Mouse (Mus musculus): ENCODE measurements around the gene Ktn1. TPM values are rescaled to one million over a fixed set of nuclear protein-coding genes. Genes with fewer than 3 reads are reported as not detected.

Gene Ktn1
- 3.2 and 3.6 TPM in 2 replicates for polyA plus RNA-seq (2012; rRNA removed)

DNA sequence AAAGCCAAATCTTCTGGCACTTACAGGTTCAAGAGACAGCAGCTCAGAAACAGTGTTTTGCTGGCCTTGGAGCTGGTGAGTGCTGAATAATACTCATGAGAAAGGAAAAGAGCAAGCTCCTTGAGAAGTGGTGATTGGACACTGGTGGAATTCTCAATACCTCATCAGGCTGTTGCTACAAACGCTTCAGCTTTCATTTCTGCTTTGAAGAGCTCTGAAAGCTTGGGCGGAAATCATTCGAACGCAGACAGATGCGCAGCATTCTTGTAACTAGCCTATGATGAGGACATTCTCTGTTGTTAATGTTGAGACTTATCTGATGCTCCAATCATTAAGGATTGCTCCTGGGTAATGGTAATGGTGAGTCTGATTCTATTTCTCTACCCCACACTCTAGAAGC lies at the start of gene Ktn1:
TSS of gene Ktn1 (plus strand) at position 231 of the 400 bp plus-strand sequence.

Other genes with a start within 250 kb of the Ktn1 start
- gene Dlgap5, start 230.0 kb upstream of the Ktn1 start, polyA plus RNA-seq (2012; rRNA removed) = 2.0 and 2.3 TPM in 2 replicates
- gene Fbxo34, start 198.0 kb upstream of the Ktn1 start, polyA plus RNA-seq (2012; rRNA removed) = 16.2 and 21.9 TPM in 2 replicates
- gene Atg14, start 77.8 kb upstream of the Ktn1 start, polyA plus RNA-seq (2012; rRNA removed) = 7.8 and 8.5 TPM in 2 replicates

Measured in colon, adult 2 months (tissue).